Mouse (Mus musculus): ENCODE data around the gene Dusp13. TPM values are rescaled to one million over a fixed set of nuclear protein-coding genes. Genes with fewer than 3 reads are reported as not detected.

The Dusp13 gene
- not detected for total RNA-seq (2021)

GRCm38 (mm10) chr14:21750881-21751542, at the start of gene Dusp13:
Gene Dusp13 (minus strand): TSS chr14:21751181.
- DNase-seq, result peak; percentile 57
- intact Hi-C loops (cut with DNase I), result loop anchor here (5.0 kb wide), 1 partner anchor 81 kb away; no protein-coding TSS in a partner anchor

GRCm38 (mm10) chr14:21800641-21801040, 49.7 kb upstream of the Dusp13 start:
- DNase-seq, result no peak
- intact Hi-C loops (cut with DNase I), result no loop called here

GRCm38 (mm10) chr14:21792250-21792649, 41.3 kb upstream of the Dusp13 start:
- DNase-seq, result no peak
- intact Hi-C loops (cut with DNase I), result no loop called here

GRCm38 (mm10) chr14:21791722-21792121, 40.7 kb upstream of the Dusp13 start:
- intact Hi-C loops (cut with DNase I), result no loop called here
- no peak for DNase-seq

- no peak for DNase-seq
- intact Hi-C loops (cut with DNase I), result no loop called here
Measured at GRCm38 (mm10) chr14:21790585-21791251, 39.7 kb upstream of the Dusp13 start.

- no peak for DNase-seq
- intact Hi-C loops (cut with DNase I), result no loop called here
Measured at GRCm38 (mm10) chr14:21788121-21788520, 37.1 kb upstream of the Dusp13 start.

GRCm38 (mm10) chr14:21787374-21787773, 36.4 kb upstream of the Dusp13 start:
- no peak for DNase-seq
- intact Hi-C loops (cut with DNase I), result no loop called here

- intact Hi-C loops (cut with DNase I), result no loop called here
- DNase-seq, result no peak
Measured at GRCm38 (mm10) chr14:21786500-21786899, 35.5 kb upstream of the Dusp13 start.

GRCm38 (mm10) chr14:21776201-21776600, 25.2 kb upstream of the Dusp13 start:
- intact Hi-C loops (cut with DNase I), result no loop called here
- no peak for DNase-seq

GRCm38 (mm10) chr14:21773946-21774345, 23.0 kb upstream of the Dusp13 start:
- intact Hi-C loops (cut with DNase I), result no loop called here
- no peak for DNase-seq

- intact Hi-C loops (cut with DNase I), result no loop called here
- DNase-seq, result no peak
Measured at GRCm38 (mm10) chr14:21772506-21773281, 21.7 kb upstream of the Dusp13 start.

- DNase-seq, result no peak
- intact Hi-C loops (cut with DNase I), result no loop called here
Measured at GRCm38 (mm10) chr14:21766398-21766958, 15.5 kb upstream of the Dusp13 start.

GRCm38 (mm10) chr14:21765754-21766397, 14.9 kb upstream of the Dusp13 start:
- intact Hi-C loops (cut with DNase I), result no loop called here
- no peak for DNase-seq

GRCm38 (mm10) chr14:21764646-21765045, 13.7 kb upstream of the Dusp13 start:
- intact Hi-C loops (cut with DNase I), result no loop called here
- no peak for DNase-seq

- no peak for DNase-seq
- intact Hi-C loops (cut with DNase I), result no loop called here
Measured at GRCm38 (mm10) chr14:21763736-21764135, 12.8 kb upstream of the Dusp13 start.

GRCm38 (mm10) chr14:21761560-21761959, 10.6 kb upstream of the Dusp13 start:
- intact Hi-C loops (cut with DNase I), result no loop called here
- no peak for DNase-seq

- DNase-seq, result no peak
- intact Hi-C loops (cut with DNase I), result loop anchor here (5.0 kb wide), 1 partner anchor 79 kb away; no protein-coding TSS in a partner anchor
Measured at GRCm38 (mm10) chr14:21753367-21753766, 2.4 kb upstream of the Dusp13 start.

GRCm38 (mm10) chr14:21752411-21752810, 1.4 kb upstream of the Dusp13 start:
- no peak for DNase-seq
- intact Hi-C loops (cut with DNase I), result loop anchor here (5.0 kb wide), 1 partner anchor 80 kb away; no protein-coding TSS in a partner anchor

GRCm38 (mm10) chr14:21750008-21750880, 737 bp downstream of the Dusp13 start, which contains the start of gene Samd8:
Gene Samd8 (plus strand): TSS chr14:21750531.
- DNase-seq, result peak; percentile 95
- intact Hi-C loops (cut with DNase I), result loop anchor here (5.0 kb wide), 1 partner anchor 82 kb away; no protein-coding TSS in a partner anchor

Data from left cerebral cortex, postnatal 4 days (tissue).